Mouse (Mus musculus) C2C12 (cell line): ENCODE results near the gene Ehmt1. TPM values are rescaled to one million over a fixed set of nuclear protein-coding genes. Genes with fewer than 3 reads are reported as not detected.
A peak's percentile ranks its signal among the peaks of the same experiment; 100 is the strongest.

Experiments used
- H3K27me3 ChIP-seq: one replicate; pipeline ENCODE4 v1.6.1; 2011; ENCODE audit not compliant: control insufficient read depth, insufficient read depth, insufficient read length
- H3K36me3 ChIP-seq: one replicate; pipeline ENCODE4 v1.6.1; 2011; ENCODE audit not compliant: control insufficient read depth, insufficient read depth
- H3K4me3 ChIP-seq: one replicate; pipeline ENCODE4 v1.5.1; 2011; ENCODE audit warnings: mild to moderate bottlenecking, control low read depth; ENCODE audit not compliant: poor library complexity, insufficient read depth, severe bottlenecking
- H3K79me2 ChIP-seq: one replicate; pipeline ENCODE4 v1.6.1; 2011; ENCODE audit not compliant: control insufficient read depth, insufficient read depth
- H3K79me3 ChIP-seq: one replicate; pipeline ENCODE4 v1.6.1; 2011; ENCODE audit warnings: low read depth, control low read depth
- H3ac ChIP-seq: one replicate; pipeline ENCODE3; 2011; ENCODE audit warnings: low read depth; ENCODE audit not compliant: control insufficient read depth, insufficient read length
- CEBPB ChIP-seq: IDR thresholded peaks from one replicate; pipeline ENCODE4 v1.6.1; 2011; ENCODE audit warnings: low read depth, mild to moderate bottlenecking, control low read depth, moderate library complexity
- CTCF ChIP-seq: IDR thresholded peaks from one replicate; pipeline ENCODE4 v1.5.1; 2011; ENCODE audit not compliant: control insufficient read depth, insufficient read depth, insufficient read length
- FOSL1 ChIP-seq: IDR thresholded peaks from one replicate; pipeline ENCODE4 v1.8.0; 2011; ENCODE audit warnings: mild to moderate bottlenecking, low read length; ENCODE audit not compliant: poor library complexity, insufficient read depth, severe bottlenecking
- MAX ChIP-seq: IDR thresholded peaks from one replicate; pipeline ENCODE4 v1.6.1; 2011; ENCODE audit warnings: mild to moderate bottlenecking, control low read depth
- MYOD1 ChIP-seq: IDR thresholded peaks from one replicate; pipeline ENCODE4 v1.6.1; 2011; ENCODE audit warnings: low read depth; ENCODE audit not compliant: control insufficient read depth, insufficient read length
- MYOG ChIP-seq: IDR thresholded peaks from one replicate; pipeline ENCODE4 v1.6.1; 2011; ENCODE audit not compliant: control insufficient read depth, insufficient read length; ENCODE audit errors: extremely low read depth
- USF1 ChIP-seq: IDR thresholded peaks from one replicate; pipeline ENCODE4 v1.6.1; 2011; ENCODE audit warnings: low read depth, mild to moderate bottlenecking, control low read depth, moderate library complexity
- polyA plus RNA-seq: library from polyadenylated mRNA; unstranded; fragments of >200 nt; fragmentation: generic; extraction: Trizol; gene quantifications from one replicate; pipeline ENCODE4 v1.2.1, GENCODE M21; 2012; ENCODE audit warnings: missing spikeins

Gene Ehmt1
- polyA plus RNA-seq, 1 experiment, result 18.3 TPM

DNA sequence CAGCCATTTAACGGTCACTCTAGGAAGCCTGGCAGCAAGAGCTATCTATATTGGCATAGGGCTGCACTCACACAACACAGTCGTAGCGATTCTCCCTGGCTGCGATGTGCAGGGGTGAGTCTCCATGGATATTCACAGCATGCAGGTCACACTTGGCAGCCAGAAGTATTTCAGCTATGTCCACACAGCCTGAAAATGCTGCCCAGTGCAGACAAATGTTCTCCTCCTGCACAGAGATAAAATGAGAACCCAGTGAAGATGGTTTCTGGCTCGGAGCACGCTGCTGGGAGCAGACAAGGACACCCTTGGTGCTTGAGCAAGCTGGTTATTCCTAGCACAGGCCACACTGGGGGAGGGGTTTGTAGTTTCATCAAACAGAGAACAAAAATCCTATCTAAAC is 113.3 kb downstream of the Ehmt1 start:
- Histone ChIP-seq H3ac (no peak overlapping the region), H3K27me3 (no peaks in the 10 kb centered on the region), H3K4me3 (no peak overlapping the region), H3K79me3 (peaks cover 2% of the 10 kb centered on the region), H3K79me2 (peaks cover 19% of the 10 kb centered on the region), H3K36me3 (peaks cover 74% of the 10 kb centered on the region)
- TF ChIP-seq MYOD1, result no peak

DNA sequence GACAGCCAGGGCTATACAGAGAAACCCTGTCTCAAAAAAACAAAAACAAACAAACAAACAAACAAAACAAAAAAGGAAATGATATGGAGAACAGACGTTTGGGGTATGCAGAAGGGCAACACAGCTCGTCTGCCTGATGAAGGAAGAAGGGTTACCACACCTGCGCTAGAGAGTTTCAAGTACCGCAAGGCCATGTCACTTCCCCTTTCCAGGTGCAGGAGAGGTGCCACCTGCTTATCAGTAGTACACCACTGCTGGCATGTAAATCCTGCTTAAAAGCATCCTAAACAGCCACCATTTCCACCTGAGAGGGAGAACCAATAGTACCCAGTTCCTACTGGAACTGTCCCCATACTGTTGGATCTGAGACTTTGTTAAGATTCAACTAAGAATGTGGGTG is 113.8 kb downstream of the Ehmt1 start:
- H3K36me3 ChIP-seq, result peaks cover 77% of the 10 kb centered on the region
- H3K79me3 ChIP-seq, result peaks cover 2% of the 10 kb centered on the region
- no peak overlapping the region for H3K4me3 ChIP-seq
- peaks cover 16% of the 10 kb centered on the region for H3K79me2 ChIP-seq
- no peaks in the 10 kb centered on the region for H3K27me3 ChIP-seq
- no peak overlapping the region for H3ac ChIP-seq
- TF ChIP-seq MAX (no peak), FOSL1 (no peak), CEBPB (no peak), USF1 (no peak), MYOG (no peak), CTCF (no peak), MYOD1 (no peak)

DNA sequence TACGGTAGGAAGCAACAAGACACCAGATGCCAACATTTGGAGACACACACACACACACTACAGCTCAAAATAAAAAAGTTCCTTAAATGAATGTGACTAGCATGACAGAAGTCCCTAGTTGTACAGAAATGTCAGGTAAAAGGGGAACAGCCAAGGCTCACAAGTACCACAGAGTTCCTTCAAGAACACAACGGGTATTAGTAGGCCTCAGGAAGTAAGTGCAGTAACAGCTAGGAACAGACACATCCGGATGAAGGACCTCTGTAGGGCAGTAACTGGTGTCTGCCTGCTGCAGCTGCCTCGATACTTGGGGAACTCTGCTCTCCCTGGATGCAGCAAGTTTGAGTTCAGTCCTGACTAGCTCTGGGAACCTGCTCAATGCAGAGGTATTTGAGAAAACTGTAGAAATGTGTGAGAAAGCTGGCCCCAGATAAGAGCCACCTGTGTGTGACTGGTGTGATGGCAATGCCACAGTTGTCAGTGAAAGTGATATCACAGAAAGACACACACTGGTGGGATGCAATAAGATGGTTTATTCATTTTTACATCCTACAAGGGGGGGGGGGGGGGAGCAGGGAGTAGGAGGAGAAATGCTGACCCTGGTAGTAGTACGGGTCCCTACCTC is 122.5 kb downstream of the Ehmt1 start:
- Histone ChIP-seq H3K27me3 (no peaks in the 10 kb centered on the region), H3K79me2 (no peaks in the 10 kb centered on the region), H3K36me3 (peaks cover 82% of the 10 kb centered on the region)

GRCm38 (mm10) chr2:24787250-24787649 is 132.2 kb downstream of the Ehmt1 start:
- Histone ChIP-seq H3K27me3 (no peaks in the 10 kb centered on the region), H3K4me3 (no peak overlapping the region), H3ac (no peak overlapping the region), H3K36me3 (peaks cover 21% of the 10 kb centered on the region), H3K79me3 (no peaks in the 10 kb centered on the region), H3K79me2 (no peaks in the 10 kb centered on the region)
- TF ChIP-seq USF1, result no peak
- peak; percentile 69 for TF ChIP-seq CEBPB

More for the DNA sequence above, 122.5 kb downstream of the Ehmt1 start:
- H3K79me3 ChIP-seq, result no peaks in the 10 kb centered on the region
- no peak overlapping the region for H3K4me3 ChIP-seq
- TF ChIP-seq CTCF, result no peak
- TF ChIP-seq MAX, result no peak
- no peak for TF ChIP-seq MYOD1
- no peak for TF ChIP-seq MYOG
- TF ChIP-seq FOSL1, result no peak
- TF ChIP-seq CEBPB, result no peak
- no peak for TF ChIP-seq USF1
- no peak overlapping the region for H3ac ChIP-seq

GRCm38 (mm10) chr2:24781253-24781652 is 138.2 kb downstream of the Ehmt1 start:
- no peak for TF ChIP-seq MAX
- no peak for TF ChIP-seq MYOG
- TF ChIP-seq FOSL1, result no peak
- no peak for TF ChIP-seq CEBPB
- no peak for TF ChIP-seq MYOD1
- TF ChIP-seq CTCF, result no peak
- TF ChIP-seq USF1, result no peak
- Histone ChIP-seq H3K27me3 (no peaks in the 10 kb centered on the region), H3ac (no peak overlapping the region), H3K79me3 (no peaks in the 10 kb centered on the region), H3K4me3 (no peak overlapping the region), H3K36me3 (no peaks in the 10 kb centered on the region), H3K79me2 (no peaks in the 10 kb centered on the region)

GRCm38 (mm10) chr2:24776831-24777230 is 142.6 kb downstream of the Ehmt1 start:
- no peak overlapping the region for H3ac ChIP-seq
- no peaks in the 10 kb centered on the region for H3K27me3 ChIP-seq
- H3K4me3 ChIP-seq, result no peak overlapping the region
- no peaks in the 10 kb centered on the region for H3K79me3 ChIP-seq
- TF ChIP-seq CTCF (no peak), FOSL1 (no peak), MYOG (no peak), MYOD1 (no peak), USF1 (no peak), MAX (no peak), CEBPB (no peak)
- H3K36me3 ChIP-seq, result no peaks in the 10 kb centered on the region
- H3K79me2 ChIP-seq, result no peaks in the 10 kb centered on the region
